Mouse (Mus musculus): Measurements from ENCODE around the gene Ugt1a1. TPM values are rescaled to one million over a fixed set of nuclear protein-coding genes. Genes with fewer than 3 reads are reported as not detected.
A peak's percentile ranks its signal among the peaks of the same experiment; 100 is the strongest.

Ugt1a1 gene
- polyA plus RNA-seq, 1 experiment from 2014 or later: 2.4 TPM

DNA sequence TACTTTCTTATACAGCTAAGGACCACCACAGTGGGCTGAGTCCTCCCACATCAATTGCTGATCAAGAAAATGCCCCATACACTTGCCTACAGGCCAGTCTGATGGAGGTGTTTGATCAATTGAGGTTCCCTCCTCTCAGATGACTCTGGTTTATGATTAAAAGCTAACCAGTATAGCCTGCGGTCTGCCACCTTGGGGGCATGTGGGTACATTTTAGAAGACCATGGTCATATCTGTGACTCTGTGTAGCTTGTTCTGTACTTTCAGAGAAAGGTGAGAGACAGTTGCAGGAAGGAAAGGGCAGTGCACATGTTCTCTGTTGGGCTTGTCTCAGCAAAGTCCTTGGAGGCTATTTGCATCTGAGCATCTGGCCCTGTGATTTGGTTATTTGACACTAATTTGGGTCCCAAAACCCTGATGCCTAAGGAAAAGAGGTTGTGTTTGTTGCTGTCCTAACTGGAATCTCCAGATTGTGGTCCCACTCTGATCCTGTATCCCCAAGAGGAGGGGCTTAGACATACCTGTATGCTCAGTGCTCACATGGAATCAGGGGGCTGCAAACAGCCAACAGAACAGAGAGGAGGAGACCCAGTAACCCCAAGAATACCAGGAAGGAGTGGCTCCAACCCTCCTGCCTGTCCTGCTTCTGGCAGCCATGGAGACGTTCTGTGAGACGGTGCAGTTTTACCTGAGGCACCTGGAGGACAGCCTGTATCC, 21.1 kb downstream of the Ugt1a1 start:
- H3K27me3 ChIP-seq (ENCODE audit: insufficient read depth, low read length): no peaks in the 10 kb centered on the region
- no peak overlapping the region for H3K27ac ChIP-seq (ENCODE audit: low read length)
- no peak overlapping the region for H3K4me2 ChIP-seq (replicated peaks; ENCODE audit: low read depth, low read length)
- no peak overlapping the region for H3K9ac ChIP-seq (replicated peaks; ENCODE audit: low read length)
- ATAC-seq (ENCODE audit: low FRiP score, low TSS enrichment): no peak
- H3K36me3 ChIP-seq (ENCODE audit: insufficient read depth, low read length): no peaks in the 10 kb centered on the region
- no peak overlapping the region for H3K4me3 ChIP-seq (ENCODE audit: low read length)
- no peaks in the 10 kb centered on the region for H3K4me1 ChIP-seq (ENCODE audit: insufficient read depth, low read length)
- WGBS: 57% methylated on average over 3 of the region's 3 CpGs
- H3K9me3 ChIP-seq (ENCODE audit: low read length): peaks cover 97% of the 10 kb centered on the region

GRCm38 (mm10) chr1:88233421-88234247, 21.9 kb downstream of the Ugt1a1 start:
- Histone ChIP-seq H3K9me3 (ENCODE audit: low read length) (peaks cover 97% of the 10 kb centered on the region), H3K9ac (replicated peaks; ENCODE audit: low read length) (no peak overlapping the region), H3K36me3 (ENCODE audit: insufficient read depth, low read length) (no peaks in the 10 kb centered on the region), H3K4me2 (replicated peaks; ENCODE audit: low read depth, low read length) (no peak overlapping the region), H3K27ac (ENCODE audit: low read length) (no peak overlapping the region), H3K27me3 (ENCODE audit: insufficient read depth, low read length) (no peaks in the 10 kb centered on the region), H3K4me3 (ENCODE audit: low read length) (no peak overlapping the region), H3K4me1 (ENCODE audit: insufficient read depth, low read length) (no peaks in the 10 kb centered on the region)
- no peak for ATAC-seq (ENCODE audit: low FRiP score, low TSS enrichment)
- WGBS: 68% methylated on average over 14 of the region's 14 CpGs

GRCm38 (mm10) chr1:88234248-88234610, 22.5 kb downstream of the Ugt1a1 start:
- ATAC-seq (ENCODE audit: low FRiP score, low TSS enrichment): no peak
- Histone ChIP-seq H3K36me3 (ENCODE audit: insufficient read depth, low read length) (no peaks in the 10 kb centered on the region), H3K4me2 (replicated peaks; ENCODE audit: low read depth, low read length) (no peak overlapping the region), H3K4me1 (ENCODE audit: insufficient read depth, low read length) (no peaks in the 10 kb centered on the region), H3K9me3 (ENCODE audit: low read length) (peaks cover 97% of the 10 kb centered on the region), H3K9ac (replicated peaks; ENCODE audit: low read length) (no peak overlapping the region), H3K27me3 (ENCODE audit: insufficient read depth, low read length) (no peaks in the 10 kb centered on the region), H3K27ac (ENCODE audit: low read length) (no peak overlapping the region), H3K4me3 (ENCODE audit: low read length) (no peak overlapping the region)
- WGBS: 67% methylated on average over 4 of the region's 4 CpGs

DNA sequence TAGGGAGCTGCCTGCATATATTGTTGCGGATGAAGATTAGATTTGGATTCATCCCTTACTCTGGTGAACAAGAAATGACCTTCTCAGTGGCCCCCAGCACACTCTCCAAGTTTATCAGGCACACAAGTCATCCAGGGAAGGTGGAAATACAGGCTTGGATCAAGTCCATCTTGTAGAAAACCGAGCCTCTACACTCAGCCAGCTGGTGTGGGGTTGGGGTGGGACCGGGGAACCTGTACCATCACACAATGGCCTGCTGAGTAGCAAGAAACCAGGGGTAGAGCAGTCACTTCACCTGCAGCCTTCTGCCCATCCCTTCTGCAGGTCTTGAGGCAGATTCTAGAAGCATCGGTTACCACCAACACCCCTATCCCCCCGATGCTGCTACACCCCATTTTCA, 22.9 kb downstream of the Ugt1a1 start:
- no peaks in the 10 kb centered on the region for H3K36me3 ChIP-seq (ENCODE audit: insufficient read depth, low read length)
- H3K27ac ChIP-seq (ENCODE audit: low read length): no peak overlapping the region
- no peak overlapping the region for H3K4me2 ChIP-seq (replicated peaks; ENCODE audit: low read depth, low read length)
- WGBS: 43% methylated on average over 5 of the region's 5 CpGs
- no peaks in the 10 kb centered on the region for H3K4me1 ChIP-seq (ENCODE audit: insufficient read depth, low read length)
- peaks cover 97% of the 10 kb centered on the region for H3K9me3 ChIP-seq (ENCODE audit: low read length)
- H3K4me3 ChIP-seq (ENCODE audit: low read length): no peak overlapping the region
- no peak for ATAC-seq (ENCODE audit: low FRiP score, low TSS enrichment)
- no peak overlapping the region for H3K9ac ChIP-seq (replicated peaks; ENCODE audit: low read length)
- H3K27me3 ChIP-seq (ENCODE audit: insufficient read depth, low read length): no peaks in the 10 kb centered on the region

DNA sequence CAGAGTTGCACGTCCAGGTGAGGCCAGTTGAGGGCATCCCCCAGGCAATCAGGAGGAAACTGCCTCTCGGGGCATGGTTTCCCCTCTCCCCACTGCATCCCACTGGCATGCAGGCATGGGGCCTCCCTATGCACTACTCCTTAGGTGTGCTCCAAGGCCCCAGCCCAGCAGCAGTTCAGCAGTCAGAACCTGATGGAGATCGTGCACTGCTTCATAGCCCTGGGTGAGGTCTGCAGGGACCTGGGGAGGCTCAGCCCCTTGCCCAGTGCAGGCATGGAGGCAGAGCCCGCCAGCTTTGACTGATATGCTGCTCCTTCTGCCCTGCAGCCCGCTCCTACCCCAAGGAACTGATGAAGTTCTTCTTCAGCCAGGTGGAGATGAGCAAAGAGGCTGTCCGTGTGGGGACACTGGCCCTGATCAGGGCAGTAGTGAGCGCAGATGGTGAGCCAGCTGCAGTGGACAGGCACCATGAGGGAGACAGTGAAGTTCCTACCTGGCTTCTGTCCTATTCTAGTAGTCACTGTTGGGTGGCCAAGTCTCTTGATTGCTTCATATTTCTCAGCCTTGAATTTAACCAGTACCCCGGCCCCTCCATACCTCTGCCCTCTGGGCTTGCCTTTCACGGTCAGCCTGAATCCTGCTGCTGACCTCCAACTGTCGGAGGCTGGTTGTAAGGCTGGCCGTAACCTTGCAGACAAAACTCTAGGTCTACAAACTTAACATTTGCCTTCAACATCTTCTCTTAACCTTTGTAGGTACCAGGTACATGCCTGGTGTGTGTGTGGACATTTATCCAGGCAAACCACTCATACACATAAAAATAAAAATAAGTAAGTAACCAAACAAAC, 23.5 kb downstream of the Ugt1a1 start:
- Histone ChIP-seq H3K9me3 (ENCODE audit: low read length) (peaks cover 97% of the 10 kb centered on the region), H3K4me3 (ENCODE audit: low read length) (no peak overlapping the region), H3K27ac (ENCODE audit: low read length) (no peak overlapping the region), H3K9ac (replicated peaks; ENCODE audit: low read length) (no peak overlapping the region), H3K4me2 (replicated peaks; ENCODE audit: low read depth, low read length) (no peak overlapping the region), H3K27me3 (ENCODE audit: insufficient read depth, low read length) (no peaks in the 10 kb centered on the region), H3K4me1 (ENCODE audit: insufficient read depth, low read length) (no peaks in the 10 kb centered on the region), H3K36me3 (ENCODE audit: insufficient read depth, low read length) (no peaks in the 10 kb centered on the region)
- peak; percentile 6; the same call in 1 of the 2 replicates for ATAC-seq (ENCODE audit: low FRiP score, low TSS enrichment)
- 65% methylated on average over 11 of the region's 11 CpGs for WGBS

GRCm38 (mm10) chr1:88235894-88236415, 24.2 kb downstream of the Ugt1a1 start:
- ATAC-seq (ENCODE audit: low FRiP score, low TSS enrichment): peak; percentile 44; the same call in 1 of the 2 replicates
- Histone ChIP-seq H3K9me3 (ENCODE audit: low read length) (peaks cover 97% of the 10 kb centered on the region), H3K36me3 (ENCODE audit: insufficient read depth, low read length) (no peaks in the 10 kb centered on the region), H3K4me1 (ENCODE audit: insufficient read depth, low read length) (no peaks in the 10 kb centered on the region), H3K27ac (ENCODE audit: low read length) (no peak overlapping the region), H3K4me2 (replicated peaks; ENCODE audit: low read depth, low read length) (no peak overlapping the region), H3K9ac (replicated peaks; ENCODE audit: low read length) (no peak overlapping the region), H3K27me3 (ENCODE audit: insufficient read depth, low read length) (no peaks in the 10 kb centered on the region), H3K4me3 (ENCODE audit: low read length) (no peak overlapping the region)
- WGBS: 54% methylated on average over 4 of the region's 4 CpGs

GRCm38 (mm10) chr1:88237311-88237710, 25.6 kb downstream of the Ugt1a1 start:
- no peaks in the 10 kb centered on the region for H3K27me3 ChIP-seq (ENCODE audit: insufficient read depth, low read length)
- 80% methylated on average over 5 of the region's 5 CpGs for WGBS
- H3K4me3 ChIP-seq (ENCODE audit: low read length): no peak overlapping the region
- H3K9me3 ChIP-seq (ENCODE audit: low read length): peaks cover 92% of the 10 kb centered on the region
- H3K4me1 ChIP-seq (ENCODE audit: insufficient read depth, low read length): no peaks in the 10 kb centered on the region
- no peak overlapping the region for H3K4me2 ChIP-seq (replicated peaks; ENCODE audit: low read depth, low read length)
- no peaks in the 10 kb centered on the region for H3K36me3 ChIP-seq (ENCODE audit: insufficient read depth, low read length)
- no peak overlapping the region for H3K27ac ChIP-seq (ENCODE audit: low read length)
- H3K9ac ChIP-seq (replicated peaks; ENCODE audit: low read length): no peak overlapping the region
- no peak for ATAC-seq (ENCODE audit: low FRiP score, low TSS enrichment)

- H3K9ac ChIP-seq (replicated peaks; ENCODE audit: low read length): no peak overlapping the region
- H3K9me3 ChIP-seq (ENCODE audit: low read length): peaks cover 90% of the 10 kb centered on the region
- no peak overlapping the region for H3K4me3 ChIP-seq (ENCODE audit: low read length)
- H3K4me1 ChIP-seq (ENCODE audit: insufficient read depth, low read length): no peaks in the 10 kb centered on the region
- 72% methylated on average over 6 of the region's 6 CpGs for WGBS
- no peak overlapping the region for H3K27ac ChIP-seq (ENCODE audit: low read length)
- no peak for ATAC-seq (ENCODE audit: low FRiP score, low TSS enrichment)
- H3K4me2 ChIP-seq (replicated peaks; ENCODE audit: low read depth, low read length): no peak overlapping the region
- H3K27me3 ChIP-seq (ENCODE audit: insufficient read depth, low read length): no peaks in the 10 kb centered on the region
- H3K36me3 ChIP-seq (ENCODE audit: insufficient read depth, low read length): no peaks in the 10 kb centered on the region
Measured at GRCm38 (mm10) chr1:88238771-88239170, 27.0 kb downstream of the Ugt1a1 start.

DNA sequence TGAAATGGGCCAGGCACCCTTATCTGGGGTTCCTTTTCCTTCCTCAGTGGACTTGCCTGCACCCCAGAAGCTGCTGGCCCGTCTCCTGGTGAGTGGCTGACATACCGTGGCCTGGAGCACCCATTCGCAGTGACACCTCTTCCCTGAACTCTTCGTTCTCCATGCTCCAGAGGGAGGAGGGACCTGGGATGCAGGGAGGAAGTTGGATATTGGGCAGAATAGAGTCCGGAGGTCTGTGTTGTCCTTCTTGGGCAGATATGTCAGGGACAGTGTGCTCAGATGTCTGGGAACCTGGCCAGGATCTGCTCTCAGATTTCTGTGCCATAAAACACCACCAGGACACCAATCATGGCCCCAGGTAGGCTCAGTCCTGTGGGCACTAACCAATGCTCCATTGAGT, 28.3 kb downstream of the Ugt1a1 start:
- H3K9me3 ChIP-seq (ENCODE audit: low read length): peaks cover 90% of the 10 kb centered on the region

More for the DNA sequence above, 28.3 kb downstream of the Ugt1a1 start:
- no peak overlapping the region for H3K9ac ChIP-seq (replicated peaks; ENCODE audit: low read length)
- H3K4me2 ChIP-seq (replicated peaks; ENCODE audit: low read depth, low read length): no peak overlapping the region
- no peak overlapping the region for H3K4me3 ChIP-seq (ENCODE audit: low read length)
- H3K36me3 ChIP-seq (ENCODE audit: insufficient read depth, low read length): no peaks in the 10 kb centered on the region
- no peak for ATAC-seq (ENCODE audit: low FRiP score, low TSS enrichment)
- H3K27me3 ChIP-seq (ENCODE audit: insufficient read depth, low read length): no peaks in the 10 kb centered on the region
- H3K27ac ChIP-seq (ENCODE audit: low read length): no peak overlapping the region
- H3K4me1 ChIP-seq (ENCODE audit: insufficient read depth, low read length): no peaks in the 10 kb centered on the region
- WGBS: 74% methylated on average over 5 of the region's 5 CpGs

All from kidney, embryonic 16.5 days (tissue).